Mouse (Mus musculus): Measurements from ENCODE around the gene Pax3. TPM values are rescaled to one million over a fixed set of nuclear protein-coding genes. Genes with fewer than 3 reads are reported as not detected.

The Pax3 gene
- total RNA-seq, 2 experiments from 2014 or later = not detected

DNA sequence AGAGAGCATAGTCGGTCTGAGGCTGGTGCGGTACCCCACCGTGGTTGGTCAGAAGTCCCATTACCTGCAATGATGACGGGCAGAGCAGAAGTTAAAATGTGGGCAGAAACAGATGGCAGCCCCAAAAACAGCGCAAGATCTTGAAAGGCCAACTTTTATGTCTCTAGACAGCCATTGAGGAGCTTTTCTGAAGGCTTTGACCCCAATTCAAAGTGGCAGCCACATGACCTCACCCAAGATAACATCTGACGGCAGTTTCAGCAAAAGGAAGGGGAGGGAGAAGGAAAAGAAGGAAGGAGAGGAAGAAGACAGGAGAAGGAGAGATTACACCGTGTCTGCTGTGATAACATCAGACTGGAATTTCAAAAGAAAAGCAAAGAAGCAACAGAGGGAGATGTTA lies 93.4 kb downstream of the Pax3 start:
- ATAC-seq (replicated peaks; ENCODE audit: poor library complexity) = no peak

DNA sequence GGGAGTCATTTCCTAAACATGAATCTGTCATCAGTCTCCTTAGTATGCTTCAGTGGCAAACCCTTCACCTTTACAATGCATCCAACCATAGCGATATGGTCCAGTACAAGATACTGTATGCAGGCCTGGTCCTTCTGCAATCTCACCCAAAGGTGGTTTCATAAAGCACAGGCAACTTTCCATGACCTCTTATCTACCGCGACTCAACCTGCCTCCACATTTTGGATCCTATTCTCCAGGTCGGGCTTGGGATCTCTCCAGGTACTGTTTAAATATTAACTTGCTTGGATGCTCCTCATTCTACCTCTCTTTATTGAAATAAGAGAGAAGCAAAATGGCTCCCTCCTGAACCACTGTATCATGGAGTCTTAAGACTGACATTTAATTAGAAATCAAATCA lies 103.3 kb downstream of the Pax3 start:
- ATAC-seq (replicated peaks; ENCODE audit: poor library complexity) = no peak

DNA sequence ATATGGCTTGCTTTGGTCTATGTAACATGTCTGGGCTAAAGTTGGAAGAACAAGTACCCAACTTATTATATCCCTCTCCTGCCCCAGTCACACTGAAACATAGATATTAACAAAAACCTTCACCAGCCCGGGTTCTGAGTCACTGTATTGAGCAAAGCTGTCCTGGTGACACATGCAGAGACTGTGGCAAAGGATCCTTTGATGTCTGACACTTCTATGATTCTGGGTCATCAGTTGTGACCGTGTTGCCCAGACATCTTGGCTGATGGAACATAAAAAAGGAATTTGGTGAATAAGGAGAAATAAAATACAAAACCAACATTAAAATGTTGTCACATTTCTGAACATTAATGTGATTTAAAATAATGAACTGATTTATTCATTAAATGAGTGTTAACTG lies 108.3 kb downstream of the Pax3 start:
- ATAC-seq (replicated peaks; ENCODE audit: poor library complexity) = no peak

DNA sequence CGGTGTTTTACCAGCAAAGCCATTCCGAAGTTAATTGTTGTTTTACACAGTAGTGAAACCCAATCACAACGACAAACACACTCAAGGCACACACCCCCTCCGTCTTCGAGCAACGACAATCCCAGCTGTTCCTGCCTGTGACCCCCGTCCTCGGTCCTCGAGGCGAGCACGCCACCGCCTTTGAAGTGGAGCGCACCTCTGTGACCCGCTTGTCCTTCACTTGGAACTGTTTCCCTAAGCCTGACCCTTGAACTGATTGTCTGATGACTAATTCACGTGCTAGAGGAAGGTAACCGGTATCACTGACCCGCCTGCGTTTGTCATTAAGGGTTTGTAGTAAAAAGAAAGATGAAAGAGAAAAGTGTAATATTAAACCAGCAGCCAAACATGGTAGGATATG lies 115.2 kb downstream of the Pax3 start:
- ATAC-seq (replicated peaks; ENCODE audit: poor library complexity) = no peak

DNA sequence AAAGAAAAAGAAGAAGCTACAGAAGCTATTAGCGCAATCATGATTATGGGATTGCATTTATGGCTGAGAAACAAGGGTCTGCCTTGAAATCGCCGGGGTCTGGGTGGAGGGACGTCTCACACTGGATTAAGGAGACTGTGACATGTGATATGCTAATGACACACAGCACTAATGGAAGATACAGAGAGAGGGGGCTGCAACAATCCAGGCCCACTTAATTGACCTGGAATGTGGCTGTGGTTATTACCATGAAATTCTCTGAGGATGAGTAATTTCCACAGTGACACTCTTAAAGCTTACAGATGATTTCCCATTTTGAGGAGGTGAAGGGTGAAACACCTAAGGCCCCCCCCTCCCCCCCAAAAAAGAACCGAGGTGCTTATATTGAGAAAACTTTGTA lies 136.1 kb downstream of the Pax3 start:
- no peak for ATAC-seq (replicated peaks; ENCODE audit: poor library complexity)

DNA sequence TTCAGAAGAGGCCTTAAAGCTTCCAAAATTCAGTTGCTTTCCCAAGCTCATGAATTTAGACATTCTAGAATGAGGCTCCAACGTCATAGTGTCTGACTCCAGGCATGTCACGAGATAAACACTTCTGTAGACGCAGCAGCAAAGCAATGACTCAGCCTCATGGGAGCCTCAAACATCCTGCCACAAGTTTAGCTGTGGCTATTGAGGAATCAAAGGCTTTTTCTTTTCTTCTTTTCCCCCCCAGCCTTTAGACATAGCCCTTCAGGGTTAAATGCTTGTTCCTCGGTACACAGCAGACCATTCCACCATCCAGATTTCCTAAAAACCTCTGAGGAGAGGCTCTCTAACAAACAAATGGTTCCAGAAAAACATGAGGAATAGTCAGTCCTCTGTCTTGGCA lies 139.0 kb downstream of the Pax3 start:
- no peak for ATAC-seq (replicated peaks; ENCODE audit: poor library complexity)

DNA sequence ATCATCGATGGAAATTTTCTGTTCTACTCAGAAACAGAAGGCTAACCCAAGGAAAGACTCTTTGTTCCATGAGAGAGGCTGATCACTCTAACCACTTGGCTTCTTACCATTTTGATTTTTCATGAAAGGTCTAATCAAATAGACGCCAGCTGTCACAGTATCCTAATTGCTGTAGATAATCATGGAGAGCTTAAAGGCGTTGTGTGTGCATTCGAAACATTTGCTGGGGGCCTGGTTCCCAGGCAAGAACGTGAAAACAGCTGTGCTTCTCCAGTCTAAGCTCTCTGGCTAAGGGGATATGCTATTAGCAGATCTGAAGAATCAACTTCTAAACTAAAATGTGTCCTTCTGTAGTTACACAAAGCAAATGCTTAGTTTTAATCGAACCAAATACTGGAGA lies 143.3 kb downstream of the Pax3 start:
- ATAC-seq (replicated peaks; ENCODE audit: poor library complexity) = no peak

Other genes starting within 250 kb of the Pax3 start
- not detected in 2 replicates for gene Sgpp2, start 113.2 kb upstream of the Pax3 start, total RNA-seq (2015)
- not detected in 2 replicates for gene Sgpp2, start 113.2 kb upstream of the Pax3 start, total RNA-seq (2017)

Measured in megakaryocyte progenitor cell, adult 5-6 weeks (primary cell).